Mouse (Mus musculus) forebrain, embryonic 12.5 days (tissue): ENCODE measurements around the gene Serpina7. TPM values are rescaled to one million over a fixed set of nuclear protein-coding genes. Genes with fewer than 3 reads are reported as not detected.

Experiments used
- polyA plus RNA-seq: library from polyadenylated mRNA; unstranded; fragments of >200 nt; fragmentation: Nextera tagmentation; extraction: Ambion mirVana; gene quantifications from 2 replicates; pipeline ENCODE4 v1.2.1, GENCODE M21; 2016

The Serpina7 gene
- polyA plus RNA-seq, 1 experiment from 2014 or later, result not detected

Other genes with a start within 250 kb of the Serpina7 start
- 2.4 and 3.3 TPM in 2 replicates for gene Nrk, start 170.8 kb downstream of the Serpina7 start, polyA plus RNA-seq
- gene 4930513O06Rik, start 1.0 kb upstream of the Serpina7 start, polyA plus RNA-seq, result not detected in 2 replicates
- gene 4933428M09Rik, start 94.0 kb upstream of the Serpina7 start, polyA plus RNA-seq, result not detected in 2 replicates
- gene Mum1l1, start 124.8 kb upstream of the Serpina7 start, polyA plus RNA-seq, result 13.7 and 13.8 TPM in 2 replicates
- gene Trap1a, start 248.4 kb upstream of the Serpina7 start, polyA plus RNA-seq, result not detected in 2 replicates